Mouse (Mus musculus) thymus, postnatal 14 days (tissue): ENCODE results near the gene Fgfr2.

Experiments
- DNase-seq: peaks from one replicate; pipeline ENCODE4 v3.0.0; 2021

Fgfr2 gene

GRCm38 (mm10) chr7:130340412-130341152 lies 2782.6 kb downstream of the Fgfr2 start:
- DNase-seq = no peak

GRCm38 (mm10) chr7:130337601-130338000 lies 2785.5 kb downstream of the Fgfr2 start:
- no peak for DNase-seq

GRCm38 (mm10) chr7:130335440-130336051 lies 2787.6 kb downstream of the Fgfr2 start:
- no peak for DNase-seq

GRCm38 (mm10) chr7:130332515-130333220 lies 2790.5 kb downstream of the Fgfr2 start:
- DNase-seq = no peak

GRCm38 (mm10) chr7:130327603-130328365 lies 2795.4 kb downstream of the Fgfr2 start:
- no peak for DNase-seq

GRCm38 (mm10) chr7:130325983-130326433 lies 2797.1 kb downstream of the Fgfr2 start:
- no peak for DNase-seq

- no peak for DNase-seq
Measured at GRCm38 (mm10) chr7:130324716-130325401, 2798.3 kb downstream of the Fgfr2 start.

- DNase-seq = no peak
Measured at GRCm38 (mm10) chr7:130323766-130324165, 2799.4 kb downstream of the Fgfr2 start.

- DNase-seq = no peak
Measured at GRCm38 (mm10) chr7:130319799-130320556, 2803.2 kb downstream of the Fgfr2 start.

GRCm38 (mm10) chr7:130316294-130316693 lies 2806.9 kb downstream of the Fgfr2 start:
- no peak for DNase-seq

- no peak for DNase-seq
Measured at GRCm38 (mm10) chr7:130315221-130315620, 2807.9 kb downstream of the Fgfr2 start.

GRCm38 (mm10) chr7:130314658-130315057 lies 2808.5 kb downstream of the Fgfr2 start:
- DNase-seq = no peak

GRCm38 (mm10) chr7:130311362-130311761 lies 2811.8 kb downstream of the Fgfr2 start:
- no peak for DNase-seq

- DNase-seq = no peak
Measured at GRCm38 (mm10) chr7:130309180-130309579, 2814.0 kb downstream of the Fgfr2 start.

GRCm38 (mm10) chr7:130307036-130307435 lies 2816.1 kb downstream of the Fgfr2 start:
- no peak for DNase-seq

- DNase-seq = no peak
Measured at GRCm38 (mm10) chr7:130304642-130305041, 2818.5 kb downstream of the Fgfr2 start.

GRCm38 (mm10) chr7:130303464-130303863 lies 2819.7 kb downstream of the Fgfr2 start:
- DNase-seq = no peak

- DNase-seq = no peak
Measured at GRCm38 (mm10) chr7:130300606-130301005, 2822.5 kb downstream of the Fgfr2 start.

GRCm38 (mm10) chr7:130298926-130299594 lies 2824.1 kb downstream of the Fgfr2 start:
- no peak for DNase-seq

GRCm38 (mm10) chr7:130291179-130291578 lies 2832.0 kb downstream of the Fgfr2 start:
- DNase-seq = no peak

GRCm38 (mm10) chr7:130289428-130289790 lies 2833.7 kb downstream of the Fgfr2 start:
- no peak for DNase-seq
